Mouse (Mus musculus): ENCODE measurements at regions not wholly inside any gene's neighbourhood (a gene's known extent, or its start where the extent isn't known, plus 50 kb on each side); places are given as distances from the start of the nearest gene placed in this dataset.

GRCm38 (mm10) chr5:28012496-28012895, 58.7 kb upstream of the Insig1 start:
- Histone ChIP-seq H3K27ac (ENCODE audit: low read depth, low read length) (no peak overlapping the region), H3K9me3 (replicated peaks; ENCODE audit: control insufficient read depth, low read length) (no peaks in the 10 kb centered on the region), H3K4me3 (ENCODE audit: low read depth, low read length) (no peak overlapping the region), H3K27me3 (replicated peaks; ENCODE audit: control insufficient read depth, insufficient read depth, low read length) (no peaks in the 10 kb centered on the region), H3K36me3 (ENCODE audit: control insufficient read depth, insufficient read depth, low read length) (no peaks in the 10 kb centered on the region), H3K4me2 (ENCODE audit: low read length) (no peak overlapping the region), H3K4me1 (ENCODE audit: control insufficient read depth, insufficient read depth, low read length) (no peaks in the 10 kb centered on the region), H3K9ac (ENCODE audit: low read length) (no peak overlapping the region)
- ATAC-seq (no peak), DNase-seq (ENCODE audit: low spot score) (no peak)
- 94% methylated on average over 2 of the region's 2 CpGs for WGBS

GRCm38 (mm10) chr5:28013619-28014273, 57.4 kb upstream of the Insig1 start:
- Histone ChIP-seq H3K4me3 (ENCODE audit: low read depth, low read length) (no peak overlapping the region), H3K27ac (ENCODE audit: low read depth, low read length) (no peak overlapping the region), H3K9ac (ENCODE audit: low read length) (no peak overlapping the region), H3K4me1 (ENCODE audit: control insufficient read depth, insufficient read depth, low read length) (no peaks in the 10 kb centered on the region), H3K9me3 (replicated peaks; ENCODE audit: control insufficient read depth, low read length) (no peaks in the 10 kb centered on the region), H3K36me3 (ENCODE audit: control insufficient read depth, insufficient read depth, low read length) (no peaks in the 10 kb centered on the region), H3K4me2 (ENCODE audit: low read length) (no peak overlapping the region), H3K27me3 (replicated peaks; ENCODE audit: control insufficient read depth, insufficient read depth, low read length) (no peaks in the 10 kb centered on the region)
- ATAC-seq (no peak), DNase-seq (ENCODE audit: low spot score) (no peak)
- 76% methylated on average over 6 of the region's 6 CpGs for WGBS

- H3K36me3 ChIP-seq (ENCODE audit: control insufficient read depth, insufficient read depth, low read length), result no peaks in the 10 kb centered on the region
- ATAC-seq (no peak), DNase-seq (ENCODE audit: low spot score) (no peak)
- H3K9ac ChIP-seq (ENCODE audit: low read length), result no peak overlapping the region
- H3K4me3 ChIP-seq (ENCODE audit: low read depth, low read length), result no peak overlapping the region
- H3K27me3 ChIP-seq (replicated peaks; ENCODE audit: control insufficient read depth, insufficient read depth, low read length), result no peaks in the 10 kb centered on the region
- no peaks in the 10 kb centered on the region for H3K4me1 ChIP-seq (ENCODE audit: control insufficient read depth, insufficient read depth, low read length)
- no peak overlapping the region for H3K4me2 ChIP-seq (ENCODE audit: low read length)
- H3K9me3 ChIP-seq (replicated peaks; ENCODE audit: control insufficient read depth, low read length), result no peaks in the 10 kb centered on the region
- 76% methylated on average over 3 of the region's 3 CpGs for WGBS
- H3K27ac ChIP-seq (ENCODE audit: low read depth, low read length), result no peak overlapping the region
These were observed 51.3 kb upstream of the Insig1 start for GRCm38 (mm10) chr5:28019864-28020263.
